In the genomic region with DNA sequence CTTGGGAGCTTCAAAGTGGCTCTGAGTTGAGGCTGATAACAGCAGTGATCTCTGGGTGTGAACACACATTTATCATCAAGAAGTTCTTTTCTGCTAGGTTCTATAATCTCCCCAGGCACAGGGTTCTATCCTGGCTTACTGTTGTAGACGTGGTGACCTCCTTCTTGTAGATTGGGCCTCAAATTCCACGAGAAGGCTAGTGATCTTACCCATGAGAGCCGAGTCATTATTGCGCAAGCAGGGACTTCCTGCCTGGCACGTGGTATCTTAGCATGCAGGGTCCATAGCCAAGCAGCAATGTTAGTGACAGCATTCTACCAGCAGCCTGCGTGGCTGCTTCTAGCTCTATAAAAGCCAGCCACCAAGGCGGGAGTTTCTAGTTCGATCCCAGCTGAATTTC, we compare ENCODE assay signal across 11 mouse cellular contexts. TPM values are rescaled to one million over a fixed set of nuclear protein-coding genes. Genes with fewer than 3 reads are reported as not detected.
DNase-seq lines count a peak whose midpoint lies in the region; ATAC-seq and TF ChIP-seq lines count a peak whose summit lies in the region.
"Had no signal": no experiment of that assay in that cellular context is flagged by ENCODE, and none has a peak within 500 bp of the region (broad histone marks: within the 10 kb centered on the region; RNA-seq: fewer than 3 reads in every experiment).

No protein-coding gene starts in this region.

- H3K9me3 ChIP-seq in G1E (replicated peaks) = peaks cover 16% of the 10 kb centered on the region
- 0 out of 2 replicates have a peak, but pooled peaks cover 5% of the 10 kb centered on the region for H3K9me3 ChIP-seq in heart, embryonic 11.5 days (replicated peaks; ENCODE audit: control insufficient read depth, low read length)
- H3K9me3 ChIP-seq: neural tube, embryonic 12.5 days had no signal

- 58% methylated on average over 8 of the region's 8 CpGs for WGBS in heart, embryonic 11.5 days (ENCODE audit: insufficient replicate concordance)

- H3K4me2 ChIP-seq in heart, embryonic 11.5 days = no peak overlapping the region
- H3K4me2 ChIP-seq: neural tube, embryonic 12.5 days had no signal

- peak; percentile 26 for DNase-seq in adrenal gland, postnatal 14 days
- no peak for DNase-seq in adrenal gland, adult 8-10 months
- DNase-seq in G1E (ENCODE audit: low spot score) = peak; percentile 42
- DNase-seq in lung, postnatal 10 days = peak; percentile 32
- DNase-seq in right cerebral cortex, adult 2 months (ENCODE audit: low spot score in 2 of 2) = no peak
- DNase-seq in right cerebral cortex, postnatal 4 days = no peak
- no peak for DNase-seq in frontal cortex, postnatal 25 days (ENCODE audit: low spot score in 2 of 2)
- DNase-seq: B cell, adult 2 months; layer of hippocampus, postnatal 36 days had no signal

- TF ChIP-seq CTCF in G1E (IDR thresholded peaks at IDR 0.05; ENCODE audit: low read depth, low read length) = no peak

- 0 out of 2 replicates have a peak overlapping the region, but pooled peaks have one; percentile 50 for H3K27ac ChIP-seq in heart, embryonic 11.5 days (ENCODE audit: low read depth, low read length)
- H3K27ac ChIP-seq: neural tube, embryonic 12.5 days had no signal

- H3K27me3 ChIP-seq in G1E (ENCODE audit: insufficient read depth, low read length) = no peaks in the 10 kb centered on the region
- H3K27me3 ChIP-seq in heart, embryonic 11.5 days (ENCODE audit: control insufficient read depth, insufficient read depth, low read length) = no peaks in the 10 kb centered on the region
- H3K27me3 ChIP-seq: neural tube, embryonic 12.5 days had no signal

- peak; percentile 77 for ATAC-seq in G1E (ENCODE audit: extremely low read depth, insufficient number of reproducible peaks, low FRiP score, poor library complexity, severe bottlenecking)
- ATAC-seq in heart, embryonic 11.5 days (replicated peaks; ENCODE audit: insufficient number of reproducible peaks, low FRiP score, low TSS enrichment) = 0 out of 2 replicates have a peak, but pooled peaks have one; percentile 16

- no peak overlapping the region for H3K9ac ChIP-seq in heart, embryonic 11.5 days (ENCODE audit: low read depth, low read length)
- H3K9ac ChIP-seq: neural tube, embryonic 12.5 days had no signal

- H3K36me3 ChIP-seq in G1E (replicated peaks) = peaks cover 82% of the 10 kb centered on the region
- H3K36me3 ChIP-seq in heart, embryonic 11.5 days (ENCODE audit: control insufficient read depth, insufficient read depth, low read length) = peaks cover 4% of the 10 kb centered on the region

- H3K4me1 ChIP-seq in G1E (ENCODE audit: insufficient read depth, low read depth, low read length) = peaks cover 85% of the 10 kb centered on the region
- peaks cover 10% of the 10 kb centered on the region; the same call in 1 of the 2 replicates for H3K4me1 ChIP-seq in heart, embryonic 11.5 days (ENCODE audit: control insufficient read depth, insufficient read depth, low read length)

- H3K4me3 ChIP-seq in G1E (ENCODE audit: low read depth, low read length) = no peak overlapping the region
- no peak overlapping the region for H3K4me3 ChIP-seq in heart, embryonic 11.5 days (ENCODE audit: low read depth, low read length)
- H3K4me3 ChIP-seq: neural tube, embryonic 12.5 days had no signal

RNA-seq across cellular contexts. Expression of gene Nrip1, which starts 32.0 kb away (rescaled TPM):
- 65.2 and 66.5 TPM in 2 replicates for total RNA-seq in adrenal gland, postnatal 14 days (2021)
- total RNA-seq in adrenal gland, adult 8-10 months (2022) = 100 to 1,000 TPM in 2 of 4 experiments, 10 to 100 TPM in 2; 86.7 to 143 (median 105) TPM
- total RNA-seq in G1E (2014; fragmentation: Nextera tagmentation) (86.7 and 91.1 TPM in 2 replicates), G1E (2017) (25.0 and 27.2 TPM in 2 replicates)
- 7.9 and 10.4 TPM in 2 replicates for polyA plus RNA-seq in G1E (2012)
- 23.6 and 26.5 TPM in 2 replicates for polyA plus RNA-seq in heart, embryonic 11.5 days (2014; fragmentation: Nextera tagmentation; extraction: Ambion mirVana)

Comparison
In these comparisons a context has a peak if more than half of its experiments do, and no peak if none do; other contexts are left out.
1. DNase-seq: peak in adrenal gland, postnatal 14 days (single experiment), G1E (single experiment) and lung, postnatal 10 days (single experiment); none in adrenal gland, adult 8-10 months (single experiment), right cerebral cortex, adult 2 months (0 of 2), right cerebral cortex, postnatal 4 days (single experiment) and frontal cortex, postnatal 25 days (0 of 2).